Mouse (Mus musculus) intestine, postnatal 0 days (tissue): ENCODE measurements around the gene Pinlyp. TPM values are rescaled to one million over a fixed set of nuclear protein-coding genes. Genes with fewer than 3 reads are reported as not detected.

ENCODE experiments used
- ATAC-seq: fragments of 200-750 bp; cut with Nextera tagmentation; 2 replicates; pipeline ENCODE4 v1.8.0; 2017; ENCODE audit warnings: mild to moderate bottlenecking, moderate TSS enrichment, moderate library complexity
- H3K27ac ChIP-seq: fragments of 300-500 bp; sonication (generic); 2 replicates; pipeline ENCODE4 v1.5.1; 2014; ENCODE audit warnings: mild to moderate bottlenecking, low read depth, low read length, moderate library complexity
- H3K27me3 ChIP-seq: fragments of 300-500 bp; sonication (generic); replicated peaks from 2 replicates; pipeline ENCODE4 v1.6.1; 2014; ENCODE audit warnings: low read length, mixed read lengths; ENCODE audit not compliant: control insufficient read depth, insufficient read depth
- H3K36me3 ChIP-seq: fragments of 300-500 bp; sonication (generic); 2 replicates; pipeline ENCODE4 v1.6.1; 2014; ENCODE audit warnings: mild to moderate bottlenecking, moderate library complexity; ENCODE audit not compliant: control insufficient read depth, insufficient read depth
- H3K4me1 ChIP-seq: fragments of 300-500 bp; sonication (generic); replicated peaks from 2 replicates; pipeline ENCODE4 v1.6.1; 2014; ENCODE audit warnings: antibody characterized with exemption, low read length, mixed read lengths; ENCODE audit not compliant: control insufficient read depth, insufficient read depth
- H3K4me2 ChIP-seq: fragments of 300-500 bp; sonication (generic); replicated peaks from 2 replicates; pipeline ENCODE4 v1.6.1; 2014; ENCODE audit warnings: low read depth, mild to moderate bottlenecking, moderate library complexity
- H3K4me3 ChIP-seq: fragments of 300-500 bp; sonication (generic); 2 replicates; pipeline ENCODE4 v1.5.1; 2014; ENCODE audit warnings: low read depth, low read length
- H3K9ac ChIP-seq: fragments of 300-500 bp; sonication (generic); 2 replicates; pipeline ENCODE4 v1.6.1; 2014; ENCODE audit warnings: mild to moderate bottlenecking, low read depth, low read length
- H3K9me3 ChIP-seq: fragments of 300-500 bp; sonication (generic); 2 replicates; pipeline ENCODE4 v1.6.1; 2016; ENCODE audit warnings: mixed run types; ENCODE audit not compliant: control insufficient read depth
- CTCF ChIP-seq: sonication (generic); IDR thresholded peaks from 2 replicates; pipeline ENCODE4 v1.5.1; 2016; ENCODE audit warnings: low read depth, mild to moderate bottlenecking, control low read depth, antibody characterized with exemption, moderate library complexity
- WGBS: fragments of 180-500 bp; shearing (Covaris S2); extraction: QIAGEN DNeasy Blood & Tissue Kit; methylation state at CpG from one replicate; pipeline ENCODE4 v1.1.7; 2014; 5-methylcytosine and 5-hydroxymethylcytosine counted together
- polyA plus RNA-seq: library from polyadenylated mRNA; unstranded; fragments of >200 nt; fragmentation: Nextera tagmentation; extraction: Ambion mirVana; gene quantifications from 2 replicates; pipeline ENCODE4 v1.2.1, GENCODE M21; 2015

The Pinlyp gene
- polyA plus RNA-seq, 1 experiment from 2014 or later, result not detected

- no peak for TF ChIP-seq CTCF
- H3K27ac ChIP-seq, result peak overlapping the region; percentile 94
- peak overlapping the region; percentile 80 for H3K9ac ChIP-seq
- under 1% methylated on average over 20 of the region's 20 CpGs for WGBS
- no peak for ATAC-seq
- H3K4me2 ChIP-seq, result peak overlapping the region; percentile 89
- no peaks in the 10 kb centered on the region for H3K27me3 ChIP-seq
- no peaks in the 10 kb centered on the region for H3K9me3 ChIP-seq
- H3K4me3 ChIP-seq, result peak overlapping the region; percentile 57
- H3K4me1 ChIP-seq, result no peaks in the 10 kb centered on the region
- no peaks in the 10 kb centered on the region for H3K36me3 ChIP-seq
These were observed 38.2 kb downstream of the Pinlyp start for GRCm38 (mm10) chr7:24507726-24508114.

DNA sequence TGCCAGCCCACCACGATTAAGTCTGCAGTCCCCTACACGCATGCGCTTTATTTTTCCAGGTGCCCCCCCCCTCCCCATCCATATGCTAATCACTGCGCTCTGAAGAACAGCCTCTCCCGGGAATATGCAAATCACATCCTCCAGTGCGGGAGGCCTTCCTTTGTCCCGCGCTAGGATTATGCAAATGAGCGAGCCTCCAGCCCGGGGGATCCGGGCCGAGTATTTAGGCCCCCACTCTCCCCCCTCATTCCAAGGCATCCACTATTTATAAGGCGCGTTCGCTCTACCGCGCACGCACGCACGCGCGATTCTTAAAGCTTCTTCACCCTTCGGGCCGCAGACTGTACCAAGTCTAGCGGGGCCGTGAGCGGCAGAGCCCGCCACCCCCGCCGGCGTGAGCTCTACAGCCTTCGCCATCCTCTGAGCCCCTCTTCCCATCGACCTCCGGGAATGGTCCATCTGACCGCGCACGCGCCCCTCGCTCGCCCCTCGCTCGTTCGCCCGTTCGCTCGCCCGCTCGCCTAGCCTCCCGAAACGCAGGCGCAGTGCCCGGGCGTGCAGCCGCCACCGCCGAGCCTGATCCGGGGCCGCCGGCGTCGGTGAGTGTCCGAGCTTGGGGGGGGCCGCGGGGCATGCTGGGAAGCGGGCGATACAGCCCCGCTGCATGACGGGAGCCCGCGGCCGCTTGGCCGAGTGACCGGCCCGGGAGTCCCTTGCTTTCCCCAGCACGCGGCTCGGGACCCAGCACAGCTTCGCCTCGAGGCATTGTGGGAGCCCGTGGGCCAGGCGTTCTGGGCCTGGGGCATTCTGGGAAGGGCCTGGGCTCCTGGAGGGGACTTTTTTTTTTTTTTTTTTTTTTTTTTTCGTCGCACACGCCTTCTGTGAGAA, 38.8 kb downstream of the Pinlyp start, which contains the start of gene Zfp428:
Gene Zfp428 (plus strand): TSS at position 169 of the 888 bp plus-strand sequence.
- no peaks in the 10 kb centered on the region for H3K4me1 ChIP-seq
- no peak for TF ChIP-seq CTCF
- peak within 1 kb of the TSS; percentile 57 for H3K4me3 ChIP-seq
- H3K9ac ChIP-seq, result peak within 1 kb of the TSS; percentile 80
- H3K36me3 ChIP-seq, result no peaks in the 10 kb centered on the region
- under 1% methylated on average over 84 of the region's 84 CpGs for WGBS
- peak; percentile 80 for ATAC-seq
- H3K27ac ChIP-seq, result peak within 1 kb of the TSS; percentile 94
- no peaks in the 10 kb centered on the region for H3K9me3 ChIP-seq
- no peaks in the 10 kb centered on the region for H3K27me3 ChIP-seq
- H3K4me2 ChIP-seq, result peak within 1 kb of the TSS; percentile 89

DNA sequence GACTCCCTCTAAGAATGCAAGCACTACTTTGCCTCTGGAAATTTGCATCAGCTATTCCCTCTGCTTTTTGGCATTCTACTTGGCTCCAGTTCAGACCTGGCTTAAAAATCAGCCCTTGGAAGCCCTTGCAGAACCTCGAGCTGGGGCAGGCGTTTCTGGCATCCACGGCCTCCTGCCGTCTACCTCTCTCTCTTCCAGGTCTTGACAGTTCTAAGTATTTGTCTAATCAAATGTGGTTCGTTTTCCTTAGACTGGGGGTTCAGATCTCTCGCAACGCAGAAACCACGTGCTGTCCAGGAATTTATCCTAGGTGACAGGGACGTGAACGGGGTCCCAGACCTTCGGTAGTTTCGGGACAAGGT, 39.5 kb downstream of the Pinlyp start:
- ATAC-seq, result no peak
- 3% methylated on average over 12 of the region's 12 CpGs for WGBS
- Histone ChIP-seq H3K27me3 (no peaks in the 10 kb centered on the region), H3K9ac (peak overlapping the region; percentile 80), H3K36me3 (no peaks in the 10 kb centered on the region), H3K27ac (no peak overlapping the region), H3K9me3 (no peaks in the 10 kb centered on the region), H3K4me2 (peak overlapping the region; percentile 89), H3K4me1 (no peaks in the 10 kb centered on the region), H3K4me3 (peak overlapping the region; percentile 57)
- TF ChIP-seq CTCF, result no peak

GRCm38 (mm10) chr7:24506065-24506459, 39.9 kb downstream of the Pinlyp start:
- H3K9me3 ChIP-seq, result no peaks in the 10 kb centered on the region
- 16% methylated on average over 3 of the region's 3 CpGs for WGBS
- ATAC-seq, result no peak
- no peak overlapping the region for H3K27ac ChIP-seq
- H3K4me2 ChIP-seq, result peak overlapping the region; percentile 89
- H3K27me3 ChIP-seq, result no peaks in the 10 kb centered on the region
- no peak for TF ChIP-seq CTCF
- H3K4me3 ChIP-seq, result no peak overlapping the region; the same call in 1 of the 2 replicates
- H3K9ac ChIP-seq, result no peak overlapping the region
- H3K36me3 ChIP-seq, result no peaks in the 10 kb centered on the region
- no peaks in the 10 kb centered on the region for H3K4me1 ChIP-seq

- Histone ChIP-seq H3K9ac (no peak overlapping the region), H3K4me2 (peak overlapping the region; percentile 89; the same call in 1 of the 2 replicates), H3K9me3 (no peaks in the 10 kb centered on the region), H3K36me3 (no peaks in the 10 kb centered on the region), H3K4me3 (no peak overlapping the region), H3K27me3 (peaks cover 2% of the 10 kb centered on the region; the same call in 1 of the 2 replicates), H3K27ac (no peak overlapping the region), H3K4me1 (no peaks in the 10 kb centered on the region)
- WGBS, result 35% methylated on average over 15 of the region's 15 CpGs
- ATAC-seq, result no peak
- TF ChIP-seq CTCF, result no peak
These were observed 40.4 kb downstream of the Pinlyp start for GRCm38 (mm10) chr7:24505447-24506064.

DNA sequence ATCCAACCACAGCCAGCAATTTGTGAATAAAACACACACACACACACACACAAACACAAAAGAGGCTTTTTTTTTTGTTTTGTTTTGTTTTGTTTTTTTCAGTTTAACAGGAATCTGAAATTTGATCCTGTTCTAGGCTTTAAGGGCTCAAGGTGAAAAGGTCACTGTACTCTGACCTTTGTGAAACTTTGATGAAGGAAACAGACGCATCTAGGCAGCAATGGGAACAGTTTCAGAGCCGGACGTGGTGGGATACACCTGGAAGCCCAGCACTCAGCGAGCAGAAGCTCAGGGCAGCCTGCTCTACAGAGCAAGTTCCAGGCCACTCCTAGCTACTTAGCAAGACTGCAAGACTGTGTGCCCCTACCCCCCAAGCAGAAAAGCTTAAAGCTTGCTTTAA, 41.0 kb downstream of the Pinlyp start:
- no peaks in the 10 kb centered on the region for H3K9me3 ChIP-seq
- ATAC-seq, result no peak
- 24% methylated on average over 4 of the region's 4 CpGs for WGBS
- no peak for TF ChIP-seq CTCF
- no peaks in the 10 kb centered on the region for H3K4me1 ChIP-seq
- no peak overlapping the region for H3K9ac ChIP-seq
- no peaks in the 10 kb centered on the region for H3K36me3 ChIP-seq
- peaks cover 8% of the 10 kb centered on the region for H3K27me3 ChIP-seq
- H3K4me3 ChIP-seq, result no peak overlapping the region
- H3K27ac ChIP-seq, result no peak overlapping the region
- H3K4me2 ChIP-seq, result no peak overlapping the region
